Mouse (Mus musculus) leukemia stem cell, adult 10-12 weeks (primary cell): ENCODE results near the gene Selenos. TPM values are rescaled to one million over a fixed set of nuclear protein-coding genes. Genes with fewer than 3 reads are reported as not detected.

Source experiments
- polyA plus RNA-seq: library from polyadenylated mRNA; stranded (reverse); fragments of >175 nt; gene quantifications from 2 replicates; pipeline ENCODE4 v1.2.3, GENCODE M21; 2012; ENCODE audit warnings: low replicate concordance

Selenos gene
- polyA plus RNA-seq = 20.1 and 37.3 TPM in 2 replicates

DNA sequence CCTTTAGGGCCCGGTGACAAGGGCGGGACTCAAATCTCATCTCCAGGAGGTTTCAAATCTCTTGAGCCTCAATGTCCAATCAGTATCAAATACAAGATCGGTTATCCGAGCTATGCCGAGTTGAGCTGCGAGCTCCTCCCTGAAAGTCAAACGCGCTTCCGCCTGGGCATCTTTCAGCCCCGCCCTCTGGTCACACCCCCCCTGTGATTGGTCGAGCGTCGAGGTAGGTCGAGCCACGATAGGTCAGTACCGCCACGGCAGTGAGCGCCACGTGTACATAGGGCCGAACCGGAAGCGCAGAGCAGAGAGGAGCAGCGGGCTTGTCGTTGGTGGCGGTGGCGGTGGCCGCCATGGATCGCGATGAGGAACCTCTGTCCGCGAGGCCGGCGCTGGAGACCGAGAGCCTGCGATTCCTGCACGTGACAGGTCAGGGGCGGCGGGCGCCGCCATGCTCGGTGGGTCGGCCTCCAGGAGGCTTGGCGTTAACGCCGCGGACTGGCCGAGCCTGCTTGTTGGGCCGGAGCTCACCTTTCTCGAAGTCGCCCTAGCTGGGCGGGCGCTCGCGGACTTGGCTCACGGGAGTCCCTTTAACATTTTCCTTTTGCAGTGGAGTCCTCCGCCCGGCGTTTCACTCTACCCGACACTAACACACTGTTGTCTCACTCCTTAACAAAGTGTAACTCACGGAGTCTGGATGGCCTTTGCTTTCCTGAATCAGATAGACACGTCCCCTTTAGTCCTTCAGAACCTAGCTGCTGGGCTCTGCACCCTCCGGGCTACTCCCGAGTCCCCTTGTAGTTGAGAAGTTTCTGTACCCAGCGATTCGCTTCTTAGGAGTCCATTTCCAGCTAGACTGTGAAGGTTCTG lies at the start of gene Selenos:
TSS of gene Selenos (plus strand) at position 286 of the 867 bp plus-strand sequence.

DNA sequence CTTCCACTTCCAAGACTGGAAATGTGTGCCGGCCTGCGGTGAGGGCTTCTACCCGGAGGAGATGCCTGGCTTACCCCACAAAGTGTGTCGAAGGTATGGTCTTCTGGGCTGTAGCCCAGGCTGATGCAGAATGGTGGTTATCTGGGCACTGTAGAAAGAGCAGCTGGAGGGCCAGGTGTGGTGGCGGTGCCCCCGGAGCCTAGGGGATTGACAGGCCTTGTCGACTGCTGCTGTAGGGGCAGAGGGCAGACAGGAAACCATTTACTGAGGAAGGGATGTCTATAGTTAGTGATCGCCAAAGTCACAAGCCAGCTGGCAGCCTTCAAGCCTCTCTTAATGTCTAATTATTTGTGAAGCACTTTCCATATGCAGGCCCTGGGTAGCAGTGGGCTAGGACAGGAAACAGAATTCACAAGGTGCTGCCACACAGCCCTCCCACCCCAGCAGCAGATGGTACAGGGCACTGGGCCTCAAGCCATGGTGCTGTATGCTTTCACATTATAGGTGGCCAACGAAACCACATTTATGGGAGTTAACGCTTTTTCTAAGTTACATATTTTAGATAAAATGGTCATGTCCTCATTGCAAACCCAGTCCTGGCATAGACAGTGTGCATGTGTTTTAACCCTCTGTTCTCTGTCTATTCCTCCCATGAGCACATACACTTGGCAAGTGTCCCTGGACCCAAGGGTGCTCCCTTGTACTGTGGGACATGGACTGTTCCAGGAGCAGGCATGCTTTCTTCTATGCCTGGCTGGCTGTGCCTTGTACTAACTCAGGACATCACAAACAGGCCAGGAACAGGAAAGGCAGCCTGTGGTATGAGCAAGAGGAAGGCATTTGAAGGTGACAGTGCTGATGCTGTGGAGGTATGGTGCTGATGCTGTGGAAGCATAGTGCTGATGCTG lies 35.6 kb upstream of the Selenos start, which contains the start of gene Gm45213:
TSS of gene Gm45213 (plus strand) at position 51 of the 908 bp plus-strand sequence.

DNA sequence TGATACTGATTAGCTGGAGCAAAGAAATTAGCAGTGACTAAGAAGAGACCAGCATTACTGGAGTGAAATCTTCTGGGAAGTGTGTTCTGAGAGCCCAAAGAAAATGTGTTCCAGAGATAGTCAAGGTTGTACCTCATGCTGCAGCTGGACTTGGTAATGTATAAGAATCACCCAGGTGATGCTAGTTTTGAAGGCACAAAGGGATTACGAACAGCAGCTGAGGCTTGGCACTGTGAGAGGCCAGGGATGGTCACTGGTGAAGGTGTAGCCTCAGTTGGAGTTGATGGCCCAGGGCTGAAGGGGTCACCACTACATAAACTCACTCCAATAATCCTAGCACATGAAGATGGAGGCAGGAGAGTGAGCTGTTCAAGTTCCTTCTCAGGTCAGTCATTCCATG lies 20.7 kb upstream of the Selenos start, which contains the start of gene Snrpa1:
TSS of gene Snrpa1 (plus strand) at position 301 of the 400 bp plus-strand sequence.

GRCm38 (mm10) chr7:66108961-66109854 lies 29.8 kb downstream of the Selenos start, which contains the start of gene Chsy1:
Chsy1 (plus strand) TSS chr7:66109515.

Other genes with a start within 250 kb of the Selenos start
- gene Pcsk6, start 217.9 kb upstream of the Selenos start, polyA plus RNA-seq = 0.19 and 0.23 TPM in 2 replicates
- not detected in 2 replicates for gene Gm45213, start 36.0 kb upstream of the Selenos start, polyA plus RNA-seq
- 38.0 and 56.6 TPM in 2 replicates for gene Snrpa1, start 20.6 kb upstream of the Selenos start, polyA plus RNA-seq
- gene Chsy1, start 29.9 kb downstream of the Selenos start, polyA plus RNA-seq = 10.5 and 17.6 TPM in 2 replicates